Mouse (Mus musculus) forebrain, embryonic 12.5 days (tissue): ENCODE measurements around the gene Tsc22d3. TPM values are rescaled to one million over a fixed set of nuclear protein-coding genes. Genes with fewer than 3 reads are reported as not detected.
"Not testable (repeated sequence)": the region's sequence is repeated elsewhere in the genome, so short reads cannot be mapped to it uniquely, and the experiment has no call there.

Experiments used
- ATAC-seq: fragments of 200-750 bp; cut with Nextera tagmentation; 2 replicates; pipeline ENCODE4 v1.8.0; 2017; ENCODE audit warnings: moderate TSS enrichment; ENCODE audit not compliant: low FRiP score
- H3K27ac ChIP-seq: fragments of 300-500 bp; sonication (generic); 2 replicates; pipeline ENCODE4 v1.5.1; 2016; ENCODE audit warnings: mild to moderate bottlenecking
- H3K27me3 ChIP-seq: fragments of 300-500 bp; sonication (generic); 2 replicates; pipeline ENCODE4 v1.6.1; 2016; ENCODE audit warnings: mild to moderate bottlenecking
- H3K36me3 ChIP-seq: fragments of 300-500 bp; sonication (generic); replicated peaks from 2 replicates; pipeline ENCODE4 v1.6.1; 2016; ENCODE audit warnings: mild to moderate bottlenecking
- H3K4me1 ChIP-seq: fragments of 300-500 bp; sonication (generic); 2 replicates; pipeline ENCODE4 v1.6.1; 2016
- H3K4me2 ChIP-seq: fragments of 300-500 bp; sonication (generic); 2 replicates; pipeline ENCODE4 v1.6.1; 2016; ENCODE audit warnings: mild to moderate bottlenecking, moderate library complexity
- H3K4me3 ChIP-seq: fragments of 300-500 bp; sonication (generic); replicated peaks from 2 replicates; pipeline ENCODE4 v1.5.1; 2016; ENCODE audit warnings: mild to moderate bottlenecking
- H3K9ac ChIP-seq: fragments of 300-500 bp; sonication (generic); 2 replicates; pipeline ENCODE4 v1.6.1; 2016; ENCODE audit warnings: mild to moderate bottlenecking
- H3K9me3 ChIP-seq: fragments of 300-500 bp; sonication (generic); 2 replicates; pipeline ENCODE4 v1.6.1; 2016
- WGBS: fragments of 180-500 bp; shearing (Covaris S2); methylation state at CpG from one replicate; pipeline ENCODE4 v1.1.7; 2016; 5-methylcytosine and 5-hydroxymethylcytosine counted together
- polyA plus RNA-seq: library from polyadenylated mRNA; unstranded; fragments of >200 nt; fragmentation: Nextera tagmentation; extraction: Ambion mirVana; gene quantifications from 2 replicates; pipeline ENCODE4 v1.2.1, GENCODE M21; 2016

Tsc22d3 gene
- polyA plus RNA-seq, 1 experiment from 2014 or later: 93.7 TPM

DNA sequence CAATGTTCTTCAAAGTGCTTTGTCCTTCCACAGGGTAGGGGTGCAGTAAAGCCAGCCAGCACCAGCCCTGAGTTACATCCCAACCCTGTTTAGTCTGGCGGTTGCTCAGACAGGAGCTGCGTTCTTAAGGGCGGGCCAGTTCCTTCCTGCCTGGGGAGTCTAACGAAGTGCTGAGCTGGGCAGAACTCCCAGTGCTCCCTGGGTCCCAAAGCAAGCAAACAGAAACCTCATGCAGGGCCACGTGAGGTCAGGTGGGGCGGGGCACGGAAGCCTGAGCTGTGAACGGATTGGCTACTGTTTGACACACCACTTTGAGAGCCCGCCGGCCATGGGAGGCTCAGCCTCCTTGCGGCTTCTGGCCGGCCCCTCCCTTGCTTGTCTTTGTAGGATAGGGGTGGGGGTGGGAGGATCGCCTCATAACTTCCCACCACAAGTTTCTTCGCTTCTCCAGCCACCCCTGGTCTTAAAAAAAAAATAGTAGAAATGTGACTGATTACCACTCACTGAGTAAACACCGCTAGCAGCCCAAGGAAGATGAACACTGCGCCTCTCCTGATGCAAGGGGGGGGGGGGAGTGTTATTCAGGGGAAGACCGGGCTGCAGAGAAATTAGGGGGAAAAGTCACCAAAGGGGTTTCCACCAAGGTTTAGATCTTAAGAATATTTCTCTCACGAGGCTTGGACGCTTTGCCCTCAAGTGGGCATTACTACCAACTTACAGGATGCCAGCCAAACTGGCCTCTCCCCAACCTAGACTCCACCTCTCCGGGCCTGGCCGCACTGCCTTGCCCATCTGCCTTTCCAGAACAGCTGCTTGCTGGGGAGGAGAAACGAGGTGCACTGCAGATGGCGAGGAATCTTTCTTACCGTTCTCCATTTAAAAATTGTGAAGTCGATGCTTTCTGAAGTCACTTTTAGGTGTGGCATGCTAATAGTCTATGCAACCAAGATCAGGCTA is 80.0 kb downstream of the Tsc22d3 start:
- Histone ChIP-seq H3K9ac (0 out of 2 replicates have a peak overlapping the region, but pooled peaks have one; percentile 4), H3K4me2 (peak overlapping the region; percentile 48), H3K36me3 (no peaks in the 10 kb centered on the region), H3K4me1 (no peaks in the 10 kb centered on the region), H3K27me3 (peaks cover 49% of the 10 kb centered on the region), H3K4me3 (peak overlapping the region; percentile 14; the same call in 1 of the 2 replicates), H3K9me3 (no peaks in the 10 kb centered on the region), H3K27ac (no peak overlapping the region)
- peak; percentile 91 for ATAC-seq
- WGBS: 23% methylated on average over 25 of the region's 25 CpGs

DNA sequence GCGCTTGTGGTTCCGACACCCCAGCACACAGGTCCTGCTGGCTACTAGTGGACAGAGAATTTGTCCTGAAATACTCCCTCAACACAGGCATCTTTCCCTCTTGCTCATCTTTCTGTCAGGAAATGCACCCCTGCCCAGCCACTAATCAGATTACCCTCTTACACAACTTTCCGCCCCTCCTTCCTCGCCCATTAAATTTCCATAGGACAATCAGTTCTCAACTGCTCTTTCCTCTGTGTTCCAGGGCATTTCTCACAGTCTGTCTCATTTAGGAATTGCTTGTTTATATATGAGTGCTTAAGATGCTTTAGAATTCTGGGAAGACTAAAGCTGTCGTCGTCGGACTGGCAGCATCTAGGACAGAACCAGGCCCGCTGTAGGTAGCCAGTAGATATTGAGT is 82.1 kb downstream of the Tsc22d3 start:
- Histone ChIP-seq H3K4me3 (no peak overlapping the region), H3K9ac (no peak overlapping the region)
- 83% methylated on average over 8 of the region's 8 CpGs for WGBS

DNA sequence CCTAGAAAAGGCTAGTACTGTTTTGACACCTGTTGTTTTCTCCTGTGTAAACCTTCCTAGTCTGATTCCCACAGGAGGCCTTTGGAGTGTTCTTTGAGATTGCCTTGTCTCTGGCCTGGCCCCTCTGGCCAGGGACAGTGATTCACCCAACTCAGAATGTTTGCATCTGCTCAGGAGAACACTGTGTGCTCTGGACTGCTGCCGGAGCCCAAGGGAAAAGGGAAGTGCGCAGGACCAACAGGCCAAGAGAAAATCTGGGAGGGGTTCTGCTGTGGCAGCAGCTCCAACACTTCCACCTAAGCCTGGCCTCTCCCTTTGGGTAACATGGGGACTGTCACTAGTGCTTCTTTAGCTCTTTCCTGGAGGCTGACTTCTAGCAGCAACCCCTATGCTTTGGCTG is 87.1 kb downstream of the Tsc22d3 start:
- Histone ChIP-seq H3K4me2 (no peak overlapping the region), H3K36me3 (no peaks in the 10 kb centered on the region), H3K9me3 (no peaks in the 10 kb centered on the region), H3K27ac (no peak overlapping the region), H3K4me1 (peaks cover 9% of the 10 kb centered on the region; the same call in 1 of the 2 replicates), H3K27me3 (peaks cover 82% of the 10 kb centered on the region), H3K9ac (no peak overlapping the region), H3K4me3 (no peak overlapping the region)
- WGBS: 97% methylated on average over 2 of the region's 2 CpGs
- ATAC-seq: no peak

More for the DNA sequence above, 82.1 kb downstream of the Tsc22d3 start:
- peaks cover 67% of the 10 kb centered on the region for H3K27me3 ChIP-seq
- no peak overlapping the region for H3K27ac ChIP-seq
- H3K9me3 ChIP-seq: no peaks in the 10 kb centered on the region
- H3K36me3 ChIP-seq: no peaks in the 10 kb centered on the region
- H3K4me1 ChIP-seq: no peaks in the 10 kb centered on the region
- no peak for ATAC-seq
- no peak overlapping the region for H3K4me2 ChIP-seq

DNA sequence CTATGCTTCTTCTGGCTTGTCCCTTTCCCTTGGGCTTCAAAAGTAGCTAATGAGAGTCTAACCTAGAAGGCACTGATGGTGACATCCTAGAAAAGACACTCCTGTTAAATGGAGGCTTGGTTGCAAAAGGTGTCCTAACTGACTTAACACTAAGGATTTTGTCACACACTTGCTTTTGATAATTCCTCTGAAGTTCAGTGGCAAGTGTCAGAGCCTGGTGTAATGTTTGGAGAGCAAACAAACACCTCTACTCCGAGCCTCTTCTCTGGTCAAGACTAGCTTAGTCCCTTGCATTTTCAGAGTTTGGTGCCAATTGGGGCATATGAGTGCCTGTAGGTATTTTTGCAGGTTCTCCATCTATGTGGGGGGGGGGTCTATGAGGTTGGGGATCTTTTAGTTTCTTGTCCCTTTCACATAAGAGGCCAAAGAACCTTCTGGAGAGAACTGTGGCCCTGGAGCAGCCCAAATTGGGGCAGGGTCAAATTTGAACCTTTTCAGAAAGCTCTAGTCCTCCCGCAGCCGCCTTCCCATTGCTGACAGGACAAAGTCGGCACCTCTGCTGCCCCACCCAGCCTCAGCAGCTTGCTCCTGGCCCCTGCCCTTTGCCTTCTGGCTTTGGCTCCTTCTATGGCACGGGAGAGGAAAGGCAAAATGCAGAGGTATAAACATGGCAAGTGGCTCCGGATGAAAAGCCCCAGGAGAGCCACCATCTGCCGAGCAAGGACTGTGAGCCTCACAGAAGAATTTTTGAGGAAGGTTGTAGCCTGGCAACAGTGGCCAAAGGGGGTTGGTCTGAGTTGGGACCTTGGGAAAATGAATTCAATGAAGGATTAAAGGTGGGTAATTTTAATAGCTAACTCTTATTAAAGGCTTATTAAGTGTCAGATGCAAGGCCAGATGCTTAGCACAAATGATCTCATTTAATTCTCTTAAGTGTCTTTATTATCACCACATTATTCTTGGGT is 88.5 kb downstream of the Tsc22d3 start:
- no peak overlapping the region for H3K9ac ChIP-seq
- no peak overlapping the region for H3K27ac ChIP-seq
- H3K9me3 ChIP-seq: no peaks in the 10 kb centered on the region
- H3K36me3 ChIP-seq: no peaks in the 10 kb centered on the region
- H3K4me2 ChIP-seq: no peak overlapping the region
- 43% methylated on average over 7 of the region's 7 CpGs for WGBS
- no peak overlapping the region for H3K4me3 ChIP-seq
- ATAC-seq: no peak
- H3K4me1 ChIP-seq: peaks cover 9% of the 10 kb centered on the region; the same call in 1 of the 2 replicates
- H3K27me3 ChIP-seq: peaks cover 81% of the 10 kb centered on the region

DNA sequence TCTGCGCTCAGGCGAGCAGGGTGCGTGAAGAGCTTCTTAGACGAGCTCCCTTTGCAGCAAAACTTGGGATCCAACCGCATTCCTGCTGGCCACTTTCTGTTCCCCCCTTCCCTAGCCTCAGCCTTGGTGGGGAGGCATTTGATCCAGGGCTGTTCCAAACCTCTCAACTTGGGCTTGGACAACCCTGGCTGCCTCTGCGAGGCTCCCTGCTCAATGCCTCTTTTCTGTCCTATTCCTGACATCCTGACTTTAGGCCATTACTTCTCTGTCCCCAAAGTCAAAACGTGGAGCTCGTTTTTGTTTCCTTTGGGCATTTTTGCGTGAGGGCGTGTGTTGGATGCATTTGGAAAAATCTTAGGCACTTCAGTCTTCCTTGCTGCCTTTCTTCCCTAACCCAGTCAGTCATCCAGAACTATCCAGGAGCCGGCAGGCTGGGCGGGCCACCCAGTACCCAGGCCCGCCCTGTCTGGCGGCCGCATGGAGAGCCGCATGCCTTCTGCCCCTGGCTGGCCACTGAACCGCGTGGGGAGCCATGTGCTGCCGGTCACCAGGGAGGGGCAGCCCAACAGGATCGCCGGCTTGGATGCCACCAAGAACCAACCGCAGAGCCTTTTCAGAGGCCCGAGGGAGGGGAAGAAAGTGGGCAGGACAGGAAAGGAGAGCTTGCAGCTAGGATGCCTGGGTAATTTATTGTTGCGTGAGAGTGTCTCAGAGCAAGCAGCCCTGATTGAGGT is 89.6 kb downstream of the Tsc22d3 start:
- Histone ChIP-seq H3K27ac (no peak overlapping the region), H3K27me3 (peaks cover 80% of the 10 kb centered on the region), H3K4me3 (no peak overlapping the region), H3K4me2 (peak overlapping the region; percentile 39), H3K9ac (peak overlapping the region; percentile 12; the same call in 1 of the 2 replicates), H3K4me1 (peaks cover 9% of the 10 kb centered on the region; the same call in 1 of the 2 replicates), H3K36me3 (no peaks in the 10 kb centered on the region), H3K9me3 (no peaks in the 10 kb centered on the region)
- WGBS: 34% methylated on average over 20 of the region's 24 CpGs
- ATAC-seq: no peak

DNA sequence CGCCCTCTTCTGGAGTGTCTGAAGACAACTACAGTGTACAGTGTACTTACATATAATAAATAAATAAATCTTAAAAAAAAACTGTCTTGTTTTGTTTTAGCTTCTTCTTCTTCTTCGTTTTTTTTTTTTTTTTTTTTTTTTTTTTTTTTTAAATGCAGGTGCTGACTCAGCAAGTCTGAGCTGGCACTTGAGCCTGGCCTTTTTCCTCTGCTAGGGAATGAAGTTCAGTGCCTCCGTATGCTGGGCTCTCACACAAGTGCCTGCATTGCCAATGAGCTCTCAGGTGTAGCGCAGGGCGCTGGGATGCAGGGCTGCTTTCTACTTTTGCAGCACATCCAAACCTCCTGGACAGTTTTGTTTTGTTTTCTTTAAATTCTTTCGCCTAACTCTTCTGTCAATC is 90.6 kb downstream of the Tsc22d3 start:
- Histone ChIP-seq H3K36me3 (no peaks in the 10 kb centered on the region), H3K27me3 (peaks cover 82% of the 10 kb centered on the region), H3K4me2 (no peak overlapping the region), H3K27ac (no peak overlapping the region), H3K4me1 (peaks cover 13% of the 10 kb centered on the region), H3K9ac (no peak overlapping the region), H3K9me3 (no peaks in the 10 kb centered on the region), H3K4me3 (no peak overlapping the region)
- no peak for ATAC-seq
- WGBS: 52% methylated on average over 6 of the region's 6 CpGs

DNA sequence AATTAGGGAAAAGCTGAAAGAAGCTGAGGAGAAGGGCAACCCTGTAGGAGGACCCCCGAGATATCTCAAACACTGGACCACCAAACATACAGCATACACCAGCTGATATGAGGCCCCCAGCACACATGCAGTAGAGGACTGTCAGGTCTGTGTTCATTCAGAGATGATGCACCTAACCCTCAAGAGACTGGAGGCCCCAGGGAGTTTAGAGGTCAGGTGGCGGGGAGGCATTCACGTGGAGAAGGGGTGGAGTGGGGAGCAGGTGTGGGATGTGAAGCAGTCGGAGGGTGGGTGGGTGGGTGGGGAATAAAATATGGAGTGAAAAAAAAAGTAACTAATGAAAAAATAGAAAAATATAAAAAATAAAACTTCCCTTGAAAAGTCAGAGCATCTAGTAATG is 91.7 kb downstream of the Tsc22d3 start:
- H3K4me3 ChIP-seq, H3K4me2 ChIP-seq, H3K9ac ChIP-seq, H3K36me3 ChIP-seq, H3K9me3 ChIP-seq, ATAC-seq, H3K27ac ChIP-seq: not testable (repeated sequence)
- WGBS: 80% methylated on average over 4 of the region's 4 CpGs
- H3K4me1 ChIP-seq: peaks cover 13% of the 10 kb centered on the region
- peaks cover 76% of the 10 kb centered on the region for H3K27me3 ChIP-seq

DNA sequence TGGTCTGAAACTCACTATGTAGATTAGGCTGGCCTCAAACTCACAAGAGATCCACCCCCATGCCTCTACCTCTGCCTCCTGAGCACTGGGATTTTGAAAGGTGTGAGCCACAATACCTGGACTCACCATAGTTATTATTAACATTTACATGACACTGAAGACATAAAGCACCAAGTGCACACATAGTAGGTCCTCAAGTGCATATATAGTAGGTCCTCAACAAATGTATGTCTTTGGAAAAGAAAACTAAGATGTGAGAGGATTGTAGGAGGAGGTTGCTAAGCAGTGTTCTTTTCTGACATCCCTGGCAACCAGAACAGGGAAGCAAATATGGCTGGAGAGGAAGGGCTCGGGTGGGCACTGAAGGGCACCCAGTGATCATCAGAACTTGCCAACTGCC is 93.1 kb downstream of the Tsc22d3 start:
- 100% methylated on average over 1 of the region's 1 CpGs for WGBS
- peaks cover 70% of the 10 kb centered on the region for H3K27me3 ChIP-seq
- ATAC-seq: no peak

DNA sequence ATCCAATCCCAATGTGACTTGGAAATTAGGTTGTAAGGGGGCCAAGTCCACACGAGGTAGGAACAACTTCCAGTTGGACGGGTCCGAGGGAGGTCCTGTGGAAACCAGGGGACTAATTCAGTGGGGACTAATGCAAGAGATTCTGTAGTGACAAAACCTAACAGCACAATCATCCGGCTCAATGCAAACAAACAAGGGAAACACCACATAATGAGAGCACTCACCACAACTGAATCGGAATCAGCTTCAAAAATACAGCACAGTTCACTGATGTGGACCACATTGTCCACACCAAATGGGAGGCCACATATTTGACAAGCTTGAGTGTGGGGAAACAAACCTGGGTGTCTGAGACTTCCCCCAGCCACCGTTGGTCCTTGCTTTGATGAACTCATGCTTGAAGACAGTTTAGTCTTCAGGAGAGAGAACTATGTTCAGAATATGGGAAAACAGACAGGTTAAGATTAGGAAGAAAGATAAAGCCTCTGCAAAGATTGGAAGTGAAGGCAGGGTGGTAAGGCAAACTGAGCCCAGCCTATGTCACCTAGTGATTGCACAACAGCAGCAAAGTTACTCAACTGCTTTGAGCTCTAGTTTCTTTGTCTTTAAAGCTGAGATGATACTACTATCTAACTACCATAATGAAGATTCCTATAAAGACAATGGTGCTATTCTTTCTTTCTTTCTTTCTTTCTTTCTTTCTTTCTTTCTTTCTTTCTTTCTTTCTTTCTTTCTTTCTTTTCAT is 93.9 kb downstream of the Tsc22d3 start:
- no peak for ATAC-seq
- H3K4me2 ChIP-seq: no peak overlapping the region
- peaks cover 8% of the 10 kb centered on the region; the same call in 1 of the 2 replicates for H3K4me1 ChIP-seq
- H3K27ac ChIP-seq: no peak overlapping the region
- peaks cover 71% of the 10 kb centered on the region for H3K27me3 ChIP-seq
- H3K9me3 ChIP-seq: no peaks in the 10 kb centered on the region
- no peak overlapping the region for H3K4me3 ChIP-seq
- WGBS: 65% methylated on average over 6 of the region's 6 CpGs
- H3K36me3 ChIP-seq: no peaks in the 10 kb centered on the region
- no peak overlapping the region for H3K9ac ChIP-seq

More for the DNA sequence above, 93.1 kb downstream of the Tsc22d3 start:
- peaks cover 13% of the 10 kb centered on the region for H3K4me1 ChIP-seq
- no peak overlapping the region for H3K9ac ChIP-seq
- H3K36me3 ChIP-seq: no peaks in the 10 kb centered on the region
- H3K27ac ChIP-seq: no peak overlapping the region
- H3K4me3 ChIP-seq: no peak overlapping the region
- no peaks in the 10 kb centered on the region for H3K9me3 ChIP-seq
- no peak overlapping the region for H3K4me2 ChIP-seq

DNA sequence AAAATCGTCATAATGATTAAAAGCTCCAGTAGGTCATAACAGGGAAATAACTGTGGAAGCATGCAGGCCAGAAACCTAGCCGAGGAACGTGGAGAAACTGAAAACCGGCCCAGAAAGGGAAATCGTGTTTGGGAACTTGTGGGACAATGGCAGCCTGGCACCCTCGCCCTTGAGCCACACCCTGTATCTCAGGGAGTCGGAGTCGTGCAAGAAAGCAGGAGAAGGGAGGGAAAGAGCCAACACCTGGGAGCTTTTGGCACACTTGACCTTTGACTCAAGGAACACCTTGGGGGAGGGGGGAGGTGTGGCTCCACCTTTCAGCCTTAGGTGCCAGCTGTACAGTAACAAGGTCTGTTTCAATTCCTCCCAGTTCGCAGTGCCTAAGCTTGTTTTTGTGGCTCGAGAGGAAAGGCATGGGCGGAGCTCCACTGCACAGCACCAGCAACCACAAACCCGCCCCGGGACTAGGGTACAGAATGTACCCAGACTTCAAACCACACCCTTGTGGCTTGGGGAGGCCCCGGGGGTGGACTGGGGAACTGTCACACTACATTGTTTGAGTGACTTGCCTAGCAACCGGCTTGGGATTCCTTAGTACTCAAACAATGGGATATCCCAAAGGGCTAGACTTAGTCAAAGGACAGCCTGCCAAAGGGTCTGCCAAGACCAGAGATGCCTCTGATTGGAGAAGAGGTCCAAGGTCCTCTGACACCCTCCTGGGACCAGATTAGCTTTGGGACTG is 94.8 kb downstream of the Tsc22d3 start:
- peaks cover 69% of the 10 kb centered on the region for H3K27me3 ChIP-seq
- H3K36me3 ChIP-seq: no peaks in the 10 kb centered on the region
- no peak for ATAC-seq
- no peak overlapping the region for H3K9ac ChIP-seq
- H3K4me2 ChIP-seq: no peak overlapping the region
- WGBS: 52% methylated on average over 15 of the region's 15 CpGs
- H3K4me1 ChIP-seq: peaks cover 4% of the 10 kb centered on the region; the same call in 1 of the 2 replicates
- H3K9me3 ChIP-seq: no peaks in the 10 kb centered on the region
- H3K4me3 ChIP-seq: no peak overlapping the region
- H3K27ac ChIP-seq: no peak overlapping the region
